Mouse (Mus musculus): ENCODE measurements around the gene Aph1a. TPM values are rescaled to one million over a fixed set of nuclear protein-coding genes. Genes with fewer than 3 reads are reported as not detected.
"Not testable (repeated sequence)": the region's sequence is repeated elsewhere in the genome, so short reads cannot be mapped to it uniquely, and the experiment has no call there.

Gene Aph1a
- polyA plus RNA-seq (2014; fragmentation: Nextera tagmentation; extraction: Ambion mirVana) = 40.4 and 44.1 TPM in 2 replicates

DNA sequence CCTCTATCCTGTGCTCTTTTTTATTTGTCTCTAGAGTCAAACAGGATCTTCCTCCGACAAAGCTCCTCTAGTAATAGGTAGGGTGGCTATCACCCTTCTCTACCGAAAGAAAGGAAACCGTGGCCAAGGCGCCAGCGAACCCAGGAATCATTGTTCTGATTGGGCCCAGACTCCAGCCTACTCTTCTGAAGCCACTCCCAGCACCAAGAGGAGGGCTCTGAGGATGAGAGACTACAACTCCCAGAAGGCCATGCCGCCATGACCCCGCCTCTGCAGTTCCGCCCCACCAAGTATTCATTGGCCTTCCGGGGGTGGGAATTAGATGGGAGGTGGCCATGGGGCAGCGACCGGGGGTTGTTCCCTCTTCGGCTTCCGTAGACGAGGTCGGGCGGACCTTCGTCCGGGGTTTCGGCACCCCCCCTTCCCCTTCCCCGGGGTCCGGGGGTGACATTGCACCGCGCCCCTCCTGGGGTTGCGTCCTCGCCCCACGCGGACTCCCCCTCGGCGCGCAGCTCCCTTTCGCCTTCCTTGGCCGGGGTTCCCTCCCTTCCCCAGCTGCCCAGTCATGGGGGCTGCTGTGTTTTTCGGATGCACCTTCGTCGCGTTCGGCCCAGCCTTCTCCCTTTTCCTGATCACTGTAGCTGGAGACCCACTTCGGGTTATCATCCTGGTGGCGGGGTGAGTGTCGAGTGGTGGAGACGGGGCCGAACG lies at the start of gene Aph1a:
Gene Aph1a, plus strand, starts transcription at position 364 of the 711 bp plus-strand sequence.
- H3K27ac ChIP-seq (ENCODE audit: low read depth) = peak within 1 kb of the TSS; percentile 84
- WGBS = 0% methylated on average over 19 of the region's 43 CpGs
- H3K9ac ChIP-seq (ENCODE audit: low read length) = peak within 1 kb of the TSS; percentile 72
- ATAC-seq (replicated peaks; ENCODE audit: low FRiP score, low TSS enrichment, low read depth) (peak; percentile 96), DNase-seq (ENCODE audit: low spot score) (peak; percentile 91)
- not testable (repeated sequence) for H3K27me3 ChIP-seq (replicated peaks; ENCODE audit: control insufficient read depth, insufficient read depth, low read length); H3K9me3 ChIP-seq (ENCODE audit: control insufficient read depth, low read length)
- peaks cover 26% of the 10 kb centered on the region for H3K4me1 ChIP-seq (replicated peaks; ENCODE audit: control insufficient read depth, insufficient read depth, low read length)
- H3K36me3 ChIP-seq (ENCODE audit: control insufficient read depth, insufficient read depth, low read length) = peaks cover 10% of the 10 kb centered on the region; the same call in 1 of the 2 replicates
- peak within 1 kb of the TSS; percentile 61 for H3K4me3 ChIP-seq (ENCODE audit: low read depth, low read length)
- H3K4me2 ChIP-seq (ENCODE audit: low read length) = peak within 1 kb of the TSS; percentile 77

DNA sequence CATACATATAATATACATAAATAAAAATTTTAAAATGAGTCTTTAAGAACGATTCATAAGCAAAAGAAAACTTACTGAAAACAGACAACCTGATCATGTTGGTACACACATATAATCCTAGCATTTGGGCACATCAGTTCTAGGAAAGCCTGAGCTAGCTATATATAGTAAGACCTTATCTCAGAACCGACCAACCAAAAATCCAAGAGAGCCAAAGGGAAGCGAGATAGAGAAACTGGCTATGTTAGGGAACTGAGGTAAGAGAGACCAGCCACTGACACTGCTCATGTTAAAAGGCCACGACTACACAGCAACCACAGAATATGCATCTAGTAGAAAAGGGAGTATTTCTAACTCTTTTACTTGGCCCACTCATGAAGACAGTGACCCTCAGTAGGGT lies 43.2 kb upstream of the Aph1a start:
- no peak overlapping the region for H3K9ac ChIP-seq (ENCODE audit: low read length)
- no peak overlapping the region for H3K4me2 ChIP-seq (ENCODE audit: low read length)
- no peak for DNase-seq (ENCODE audit: low spot score)
- H3K27me3 ChIP-seq (replicated peaks; ENCODE audit: control insufficient read depth, insufficient read depth, low read length) = no peaks in the 10 kb centered on the region
- peaks cover 5% of the 10 kb centered on the region; the same call in 1 of the 2 replicates for H3K4me1 ChIP-seq (replicated peaks; ENCODE audit: control insufficient read depth, insufficient read depth, low read length)
- no peak overlapping the region for H3K27ac ChIP-seq (ENCODE audit: low read depth)
- 86% methylated on average over 4 of the region's 4 CpGs for WGBS
- H3K36me3 ChIP-seq (ENCODE audit: control insufficient read depth, insufficient read depth, low read length) = peaks cover 81% of the 10 kb centered on the region
- H3K9me3 ChIP-seq (ENCODE audit: control insufficient read depth, low read length) = no peaks in the 10 kb centered on the region
- no peak for ATAC-seq (replicated peaks; ENCODE audit: low FRiP score, low TSS enrichment, low read depth)
- no peak overlapping the region for H3K4me3 ChIP-seq (ENCODE audit: low read depth, low read length)

- Histone ChIP-seq H3K27me3 (replicated peaks; ENCODE audit: control insufficient read depth, insufficient read depth, low read length) (no peaks in the 10 kb centered on the region), H3K4me2 (ENCODE audit: low read length) (no peak overlapping the region), H3K4me1 (replicated peaks; ENCODE audit: control insufficient read depth, insufficient read depth, low read length) (peaks cover 5% of the 10 kb centered on the region; the same call in 1 of the 2 replicates), H3K36me3 (ENCODE audit: control insufficient read depth, insufficient read depth, low read length) (peaks cover 74% of the 10 kb centered on the region), H3K27ac (ENCODE audit: low read depth) (no peak overlapping the region), H3K4me3 (ENCODE audit: low read depth, low read length) (no peak overlapping the region), H3K9me3 (ENCODE audit: control insufficient read depth, low read length) (no peaks in the 10 kb centered on the region), H3K9ac (ENCODE audit: low read length) (no peak overlapping the region)
- 93% methylated on average over 8 of the region's 8 CpGs for WGBS
- DNase-seq (ENCODE audit: low spot score) (no peak), ATAC-seq (replicated peaks; ENCODE audit: low FRiP score, low TSS enrichment, low read depth) (no peak)
Measured at GRCm38 (mm10) chr3:95851317-95851716, 42.5 kb upstream of the Aph1a start.

DNA sequence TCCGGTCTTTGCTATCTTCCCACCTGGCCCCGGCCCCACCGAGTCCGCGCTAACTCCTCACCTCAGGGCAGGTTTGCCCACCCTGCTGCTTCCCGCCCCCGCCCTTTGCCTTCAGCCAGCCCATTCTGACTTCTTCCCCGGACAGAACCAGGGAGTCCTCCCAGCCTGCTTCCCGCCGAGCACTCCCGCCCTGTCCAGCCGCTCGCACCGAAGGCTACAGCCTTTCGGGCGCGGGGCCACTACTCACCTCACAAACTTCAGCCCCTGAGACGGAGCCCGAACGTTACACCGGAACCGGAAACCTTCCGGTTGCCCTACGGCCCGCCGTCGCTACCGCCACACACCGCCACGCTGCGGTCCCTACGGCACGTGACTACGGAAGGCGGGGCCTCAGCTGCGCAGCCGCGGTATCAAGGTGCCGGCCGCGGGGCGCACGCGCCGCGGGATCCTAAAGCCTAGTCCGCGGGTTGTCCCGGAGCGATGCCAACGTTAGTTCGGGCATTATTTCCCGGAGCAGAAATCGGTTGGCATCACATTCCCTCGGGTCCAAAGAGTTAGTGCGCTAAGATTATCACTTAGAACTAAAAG lies 38.2 kb upstream of the Aph1a start, which contains the start of gene Prpf3:
Gene Prpf3, minus strand, starts transcription at position 384 of the 588 bp plus-strand sequence.
- peak within 1 kb of the TSS; percentile 88 for H3K4me3 ChIP-seq (ENCODE audit: low read depth, low read length)
- peak; percentile 97 for ATAC-seq (replicated peaks; ENCODE audit: low FRiP score, low TSS enrichment, low read depth)
- peak within 1 kb of the TSS; percentile 57 for H3K27ac ChIP-seq (ENCODE audit: low read depth)
- peak within 1 kb of the TSS; percentile 62 for H3K4me2 ChIP-seq (ENCODE audit: low read length)
- peak within 1 kb of the TSS; percentile 79 for H3K9ac ChIP-seq (ENCODE audit: low read length)
- WGBS = under 1% methylated on average over 56 of the region's 56 CpGs
- DNase-seq (ENCODE audit: low spot score) = peak; percentile 95
- no peaks in the 10 kb centered on the region for H3K9me3 ChIP-seq (ENCODE audit: control insufficient read depth, low read length)
- H3K36me3 ChIP-seq (ENCODE audit: control insufficient read depth, insufficient read depth, low read length) = peaks cover 32% of the 10 kb centered on the region
- no peaks in the 10 kb centered on the region for H3K27me3 ChIP-seq (replicated peaks; ENCODE audit: control insufficient read depth, insufficient read depth, low read length)
- H3K4me1 ChIP-seq (replicated peaks; ENCODE audit: control insufficient read depth, insufficient read depth, low read length) = peaks cover 5% of the 10 kb centered on the region; the same call in 1 of the 2 replicates

- peak overlapping the region; percentile 57 for H3K27ac ChIP-seq (ENCODE audit: low read depth)
- no peaks in the 10 kb centered on the region for H3K27me3 ChIP-seq (replicated peaks; ENCODE audit: control insufficient read depth, insufficient read depth, low read length)
- peaks cover 26% of the 10 kb centered on the region for H3K36me3 ChIP-seq (ENCODE audit: control insufficient read depth, insufficient read depth, low read length)
- H3K4me3 ChIP-seq (ENCODE audit: low read depth, low read length) = peak overlapping the region; percentile 88
- WGBS = 24% methylated on average over 7 of the region's 7 CpGs
- H3K9ac ChIP-seq (ENCODE audit: low read length) = peak overlapping the region; percentile 79
- no peaks in the 10 kb centered on the region for H3K9me3 ChIP-seq (ENCODE audit: control insufficient read depth, low read length)
- peak overlapping the region; percentile 62 for H3K4me2 ChIP-seq (ENCODE audit: low read length)
- peaks cover 5% of the 10 kb centered on the region; the same call in 1 of the 2 replicates for H3K4me1 ChIP-seq (replicated peaks; ENCODE audit: control insufficient read depth, insufficient read depth, low read length)
- DNase-seq (ENCODE audit: low spot score) = no peak
- peak; percentile 34; the same call in 1 of the 2 replicates for ATAC-seq (replicated peaks; ENCODE audit: low FRiP score, low TSS enrichment, low read depth)
Measured at GRCm38 (mm10) chr3:95856115-95856514, 37.7 kb upstream of the Aph1a start.

GRCm38 (mm10) chr3:95857050-95857449 lies 36.7 kb upstream of the Aph1a start:
- H3K4me2 ChIP-seq (ENCODE audit: low read length) = not testable (repeated sequence)

GRCm38 (mm10) chr3:95858278-95858677 lies 35.5 kb upstream of the Aph1a start:
- not testable (repeated sequence) for H3K9ac ChIP-seq (ENCODE audit: low read length); DNase-seq (ENCODE audit: low spot score); H3K4me3 ChIP-seq (ENCODE audit: low read depth, low read length); H3K27me3 ChIP-seq (replicated peaks; ENCODE audit: control insufficient read depth, insufficient read depth, low read length); H3K9me3 ChIP-seq (ENCODE audit: control insufficient read depth, low read length); ATAC-seq (replicated peaks; ENCODE audit: low FRiP score, low TSS enrichment, low read depth); H3K27ac ChIP-seq (ENCODE audit: low read depth); H3K4me2 ChIP-seq (ENCODE audit: low read length); H3K4me1 ChIP-seq (replicated peaks; ENCODE audit: control insufficient read depth, insufficient read depth, low read length)
- H3K36me3 ChIP-seq (ENCODE audit: control insufficient read depth, insufficient read depth, low read length) = peaks cover 15% of the 10 kb centered on the region
- WGBS = 81% methylated on average over 3 of the region's 3 CpGs

More at GRCm38 (mm10) chr3:95857050-95857449, 36.7 kb upstream of the Aph1a start:
- not testable (repeated sequence) for H3K27me3 ChIP-seq (replicated peaks; ENCODE audit: control insufficient read depth, insufficient read depth, low read length); ATAC-seq (replicated peaks; ENCODE audit: low FRiP score, low TSS enrichment, low read depth); DNase-seq (ENCODE audit: low spot score); H3K27ac ChIP-seq (ENCODE audit: low read depth); H3K4me1 ChIP-seq (replicated peaks; ENCODE audit: control insufficient read depth, insufficient read depth, low read length); H3K4me3 ChIP-seq (ENCODE audit: low read depth, low read length); H3K9me3 ChIP-seq (ENCODE audit: control insufficient read depth, low read length); H3K9ac ChIP-seq (ENCODE audit: low read length)
- 79% methylated on average over 1 of the region's 1 CpGs for WGBS
- H3K36me3 ChIP-seq (ENCODE audit: control insufficient read depth, insufficient read depth, low read length) = peaks cover 20% of the 10 kb centered on the region

DNA sequence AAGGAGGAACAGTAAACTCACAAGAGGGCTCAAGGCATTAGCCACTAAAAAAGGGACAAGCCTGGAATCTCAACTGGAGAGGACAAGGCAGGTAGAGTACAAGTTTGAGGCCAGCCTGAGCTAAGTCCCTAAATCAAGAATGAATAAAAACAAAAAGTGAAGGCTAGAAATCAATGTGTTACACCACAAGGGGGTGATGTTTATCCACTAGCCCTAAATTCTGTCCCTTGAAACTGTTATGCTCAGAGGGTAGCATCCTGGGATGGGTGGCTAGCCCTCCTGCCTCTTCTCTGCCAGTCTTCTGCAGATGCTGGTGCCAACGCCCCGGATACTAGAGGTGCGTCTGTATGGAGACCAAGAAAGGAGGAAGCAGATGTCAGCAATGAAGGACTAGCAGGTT lies 33.4 kb upstream of the Aph1a start:
- no peaks in the 10 kb centered on the region for H3K9me3 ChIP-seq (ENCODE audit: control insufficient read depth, low read length)
- DNase-seq (ENCODE audit: low spot score) = no peak
- no peak overlapping the region for H3K9ac ChIP-seq (ENCODE audit: low read length)
- H3K36me3 ChIP-seq (ENCODE audit: control insufficient read depth, insufficient read depth, low read length) = peaks cover 21% of the 10 kb centered on the region
- H3K27me3 ChIP-seq (replicated peaks; ENCODE audit: control insufficient read depth, insufficient read depth, low read length) = no peaks in the 10 kb centered on the region
- no peak overlapping the region for H3K4me3 ChIP-seq (ENCODE audit: low read depth, low read length)
- no peak for ATAC-seq (replicated peaks; ENCODE audit: low FRiP score, low TSS enrichment, low read depth)
- WGBS = 72% methylated on average over 3 of the region's 3 CpGs
- H3K27ac ChIP-seq (ENCODE audit: low read depth) = no peak overlapping the region
- no peak overlapping the region for H3K4me2 ChIP-seq (ENCODE audit: low read length)
- H3K4me1 ChIP-seq (replicated peaks; ENCODE audit: control insufficient read depth, insufficient read depth, low read length) = no peaks in the 10 kb centered on the region
